Mouse (Mus musculus): ENCODE data around the gene H2-DMb1. TPM values are rescaled to one million over a fixed set of nuclear protein-coding genes. Genes with fewer than 3 reads are reported as not detected.
A peak's percentile ranks its signal among the peaks of the same experiment; 100 is the strongest.

H2-DMb1 gene
- 10 to 100 TPM in 1 of 2 experiments, 1 to 10 TPM in 1; 8.5 to 13.3 TPM for total RNA-seq (2021)
- long read RNA-seq, experiment 1, transcript H2-DMb1-201 (6 exons, 1,404 nt), result major isoform, 11 of 14 reads
- long read RNA-seq, experiment 1, partial matches to known transcripts, result 0 of 14 reads
- long read RNA-seq, experiment 1, other reads (novel, unspliced or antisense), result 3 of 14 reads
- long read RNA-seq, experiment 2, transcript H2-DMb1-201 (6 exons, 1,404 nt), result major isoform, 6 of 8 reads
- long read RNA-seq, experiment 2, partial matches to known transcripts, result 0 of 8 reads
- long read RNA-seq, experiment 2, other reads (novel, unspliced or antisense), result 2 of 8 reads

DNA sequence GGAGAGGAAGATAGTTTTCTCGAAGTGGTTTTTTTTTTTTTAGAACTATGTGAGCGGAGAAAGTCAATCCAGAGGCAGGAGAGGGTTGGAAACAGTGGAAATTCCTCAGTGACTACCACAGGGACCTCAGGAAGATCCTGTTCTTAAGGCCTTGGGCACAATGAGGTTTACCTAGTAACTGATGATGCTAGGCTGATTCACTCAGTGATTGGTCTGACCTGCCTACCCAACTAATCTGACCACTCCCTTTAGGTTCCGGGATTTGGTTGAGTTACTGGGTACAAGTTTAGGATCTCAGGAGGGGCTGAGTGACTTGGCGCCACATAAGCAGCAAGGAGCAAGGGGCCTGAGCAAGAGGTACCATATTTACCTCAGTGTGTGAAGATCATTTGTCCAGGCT is at the start of gene H2-DMb1:
Gene H2-DMb1, plus strand, starts transcription at position 150 of the 400 bp plus-strand sequence.
- no peak for DNase-seq (ENCODE audit: low spot score in 2 of 2)

DNA sequence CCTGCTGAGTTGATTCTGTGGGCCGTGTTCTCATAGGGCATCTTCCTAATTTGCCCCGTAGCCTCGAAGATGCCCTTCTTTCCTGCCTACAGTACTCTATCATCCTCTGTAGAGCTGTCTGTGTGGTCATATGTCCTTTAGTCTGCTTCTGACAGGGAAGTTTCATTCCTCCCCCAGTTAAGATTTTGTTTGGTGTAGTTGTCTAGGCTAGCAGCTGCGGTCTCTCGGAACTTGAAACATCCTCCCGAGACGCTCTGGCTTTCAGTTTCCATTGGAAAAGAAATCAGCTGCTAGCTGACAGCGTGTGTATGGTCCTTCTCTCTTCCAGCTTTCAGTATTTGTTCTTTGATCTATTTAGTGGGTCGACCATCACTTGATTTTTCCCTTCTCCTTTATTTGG is 48.1 kb upstream of the H2-DMb1 start:
- DNase-seq (ENCODE audit: low spot score in 2 of 2), result no peak

DNA sequence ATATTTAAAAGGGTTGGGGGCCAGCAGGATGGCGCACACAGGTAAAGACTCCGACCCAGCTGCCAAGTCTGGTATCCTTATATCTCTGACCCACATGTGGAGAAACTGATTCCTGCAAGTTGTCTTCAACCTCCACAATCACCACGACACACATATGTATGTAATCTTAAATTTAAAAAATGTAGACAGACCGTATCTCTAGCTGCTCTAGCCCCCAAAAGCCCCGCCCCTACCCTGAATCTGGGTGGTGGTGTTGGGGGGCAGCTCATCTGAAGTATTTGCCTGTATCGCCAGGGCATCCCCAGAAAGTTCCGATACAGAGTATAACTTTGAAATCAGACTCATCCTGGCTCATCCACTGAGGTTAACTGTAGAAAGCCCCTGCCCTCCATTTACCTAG is 46.3 kb upstream of the H2-DMb1 start:
- DNase-seq (ENCODE audit: low spot score in 2 of 2), result no peak

DNA sequence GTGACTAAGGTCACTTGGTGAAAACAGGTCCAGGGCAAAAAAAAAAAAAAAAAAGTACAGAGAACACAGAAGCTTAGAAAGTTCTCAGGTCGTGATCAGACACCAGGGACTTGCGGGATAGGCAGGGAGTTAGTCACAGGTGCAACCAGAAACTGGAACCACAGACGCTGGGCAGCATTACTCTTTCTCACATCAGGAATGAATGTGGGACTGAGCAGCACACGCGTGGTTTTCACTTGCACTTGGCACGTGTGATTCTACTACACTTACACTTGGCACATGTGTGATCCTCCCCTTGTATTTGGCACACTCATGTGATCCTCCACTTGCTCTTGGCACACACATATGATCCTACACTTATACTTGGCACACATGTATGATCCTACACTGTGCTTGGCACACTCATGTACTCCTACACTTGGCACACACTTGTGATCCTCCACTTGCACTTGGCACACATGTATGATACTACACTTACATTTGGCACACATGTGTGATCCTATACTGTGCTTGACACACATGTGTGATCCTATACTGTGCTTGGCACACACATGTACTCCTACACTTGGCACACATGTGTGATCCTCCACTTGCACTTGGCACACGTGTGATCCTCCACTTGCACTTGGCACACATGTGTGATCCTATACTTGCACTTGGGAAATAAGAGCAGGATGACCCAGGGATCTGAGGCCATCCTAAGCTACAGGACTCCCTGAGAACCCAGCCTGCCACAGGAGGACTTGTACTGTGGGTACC is 45.6 kb upstream of the H2-DMb1 start:
- no peak for DNase-seq (ENCODE audit: low spot score in 2 of 2)

DNA sequence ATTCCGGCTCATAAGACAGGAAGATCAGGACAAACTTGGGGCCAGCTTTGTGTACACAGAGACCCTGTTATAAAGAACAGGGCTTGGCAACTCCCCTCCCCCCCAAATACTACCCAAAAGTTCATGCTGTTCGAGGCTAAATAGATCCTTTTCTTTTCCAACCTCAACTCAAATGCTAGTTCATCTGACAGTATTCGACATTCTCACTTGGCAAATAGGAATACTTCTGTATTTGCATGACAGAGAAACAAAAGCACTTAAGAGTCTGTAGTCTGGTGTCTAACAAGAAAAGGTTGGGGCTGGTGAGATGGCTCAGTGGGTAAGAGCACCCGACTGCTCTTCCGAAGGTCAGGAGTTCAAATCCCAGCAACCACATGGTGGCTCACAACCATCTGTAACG is 44.4 kb upstream of the H2-DMb1 start:
- no peak for DNase-seq (ENCODE audit: low spot score in 2 of 2)

DNA sequence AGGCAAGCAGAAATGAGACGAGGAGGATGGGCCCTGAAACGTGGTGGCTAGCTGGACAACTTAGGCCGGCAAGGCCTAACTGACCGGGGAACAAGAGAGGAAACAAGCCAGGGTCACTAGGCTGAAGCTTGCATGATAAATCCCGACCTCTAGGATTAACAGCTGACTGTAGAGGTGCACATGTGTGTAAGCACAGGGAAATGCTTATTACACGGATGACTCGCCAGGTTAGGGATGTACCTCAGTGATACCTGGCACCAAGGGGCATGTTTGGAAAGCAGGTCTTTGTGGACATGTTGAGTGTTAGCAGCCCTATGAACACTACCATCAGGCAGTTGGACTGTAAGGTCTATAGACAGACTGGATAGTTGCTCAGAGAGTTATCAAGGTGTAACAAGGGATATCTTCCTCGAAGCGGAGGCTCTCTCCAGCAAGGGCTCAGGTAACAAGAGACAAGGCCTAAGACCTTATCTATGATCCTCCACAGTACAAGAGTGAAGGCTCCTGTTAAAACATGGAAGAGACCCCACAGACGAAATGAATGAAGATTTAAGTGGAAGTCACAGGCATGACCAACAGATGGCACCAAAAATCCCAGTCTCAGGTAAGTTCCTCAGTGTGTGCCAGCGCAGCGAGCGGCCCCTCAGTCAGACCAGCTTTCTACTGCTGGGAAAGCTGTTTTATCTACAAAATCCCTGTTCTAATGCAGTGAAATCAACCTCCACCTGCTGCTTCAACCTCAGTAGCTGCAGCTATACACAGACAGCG is 43.6 kb upstream of the H2-DMb1 start:
- DNase-seq (ENCODE audit: low spot score in 2 of 2), result no peak

DNA sequence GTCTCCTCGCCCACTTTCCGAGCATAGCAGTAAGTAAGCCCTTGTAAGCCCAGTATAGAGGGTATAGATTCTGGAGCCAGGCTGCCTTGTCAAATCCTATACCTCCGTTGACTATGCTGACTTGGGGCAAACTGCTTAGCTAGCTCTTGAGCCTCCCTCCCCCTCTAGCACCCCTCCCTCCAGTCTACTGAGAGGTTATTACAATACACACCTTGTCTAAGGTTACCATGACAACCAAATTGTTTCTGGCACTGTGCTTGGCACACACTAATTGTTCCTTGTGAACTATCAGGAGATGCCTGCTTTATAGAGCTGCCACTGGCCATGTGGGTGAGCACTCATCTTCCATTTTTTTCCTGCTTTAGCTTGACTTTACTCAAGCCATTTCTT is 43.1 kb upstream of the H2-DMb1 start:
- no peak for DNase-seq (ENCODE audit: low spot score in 2 of 2)

DNA sequence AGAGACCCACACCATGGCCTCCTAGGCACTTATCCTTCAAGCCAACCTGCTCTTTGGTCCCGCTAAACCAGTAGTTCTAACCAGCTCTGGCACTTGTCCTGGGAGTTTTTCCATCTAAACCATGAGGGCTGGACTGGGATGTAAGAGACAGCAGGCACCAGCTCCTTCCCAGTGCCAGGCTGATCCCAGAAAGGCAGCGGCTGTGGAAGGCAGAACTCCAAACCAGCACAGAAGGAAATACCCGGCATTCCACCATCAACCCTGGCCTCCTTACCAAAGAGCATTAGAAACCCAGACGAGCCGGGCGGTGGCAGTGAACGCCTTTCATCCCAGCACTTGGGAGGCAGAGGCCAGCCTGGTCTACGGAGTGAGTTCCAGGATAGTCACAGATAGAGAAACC is 42.6 kb upstream of the H2-DMb1 start:
- no peak for DNase-seq (ENCODE audit: low spot score in 2 of 2)

DNA sequence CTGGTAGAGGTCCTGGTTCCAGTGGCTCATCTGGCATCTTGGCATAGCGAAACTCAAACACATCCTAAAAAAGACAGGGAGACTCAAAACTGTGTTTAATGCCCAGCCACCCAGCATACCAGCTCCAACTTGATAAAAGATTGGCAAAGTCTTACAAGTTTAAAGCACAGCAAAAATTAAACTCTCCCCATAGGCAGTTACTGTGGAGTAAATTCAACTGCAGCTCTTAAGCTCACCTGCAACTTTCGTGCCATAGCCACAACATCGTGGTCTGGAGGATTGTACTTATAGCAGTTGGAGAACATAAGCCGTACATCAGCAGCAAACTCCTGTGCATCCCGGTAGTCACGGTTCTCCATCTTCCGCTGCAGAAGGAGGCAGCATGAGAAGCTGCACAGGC is 38.8 kb upstream of the H2-DMb1 start:
- DNase-seq (ENCODE audit: low spot score in 2 of 2), result no peak

DNA sequence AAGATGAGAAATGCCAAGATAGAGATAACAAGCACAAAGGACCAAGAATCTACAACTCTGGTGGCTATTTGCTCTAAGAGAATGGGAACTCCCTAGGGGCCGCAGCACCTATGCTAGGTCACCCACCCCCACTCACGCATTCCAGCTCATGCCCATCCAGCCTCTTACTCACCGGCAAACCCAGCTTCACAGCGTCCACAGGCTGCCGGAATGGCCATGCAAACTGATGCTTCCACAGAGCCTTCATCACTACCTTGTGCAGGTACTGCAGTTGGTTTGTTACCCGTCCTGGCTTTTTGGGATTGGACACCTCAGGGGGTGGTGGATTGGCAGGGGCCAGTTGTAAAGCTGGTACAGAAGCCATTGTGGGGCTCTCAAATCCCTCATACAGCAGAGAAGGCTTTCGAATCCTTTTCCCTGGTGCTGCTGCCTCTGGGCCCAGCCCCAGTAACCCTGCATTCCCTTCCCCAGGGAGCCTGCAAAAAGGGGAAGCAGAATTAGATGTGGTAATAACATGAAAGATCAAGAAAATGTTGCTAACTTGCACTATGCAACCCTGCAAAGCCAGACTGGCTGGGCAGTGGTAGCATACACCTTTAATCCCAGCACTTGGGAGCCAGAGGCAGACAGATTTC is 36.0 kb upstream of the H2-DMb1 start:
- DNase-seq (ENCODE audit: low spot score in 2 of 2), result no peak

DNA sequence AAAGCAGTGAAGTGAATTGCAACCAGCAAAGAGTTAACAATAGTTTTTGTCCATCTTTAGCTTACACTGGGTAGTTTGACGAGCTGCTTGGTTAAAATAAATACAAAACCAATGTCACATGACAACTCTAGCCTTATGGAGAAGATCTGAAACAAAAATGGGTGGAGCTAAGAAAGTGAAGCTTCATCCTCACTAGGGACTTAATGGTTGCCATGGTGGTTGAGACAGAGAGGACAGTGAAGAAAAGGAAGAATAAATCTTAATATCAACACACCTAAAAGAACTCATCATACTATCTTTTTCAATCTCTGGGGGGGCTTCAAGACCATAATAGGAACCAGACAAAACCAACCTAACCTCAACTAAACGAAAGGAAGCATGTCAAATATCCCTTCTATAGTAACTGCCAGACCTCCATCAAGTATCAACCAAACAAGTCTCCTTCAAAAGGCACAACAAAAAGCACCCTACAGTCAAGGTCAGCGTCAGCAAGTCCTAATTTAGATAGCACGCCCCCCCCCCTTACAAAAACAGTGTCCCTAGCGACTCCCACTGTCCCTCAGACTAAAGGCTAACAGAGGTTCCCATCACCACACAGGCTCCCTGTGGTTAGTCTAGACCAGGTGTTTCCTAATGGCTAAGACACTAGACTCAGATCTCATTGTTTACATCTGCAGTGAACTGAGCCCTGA is 35.3 kb upstream of the H2-DMb1 start:
- DNase-seq (ENCODE audit: low spot score in 2 of 2), result no peak

DNA sequence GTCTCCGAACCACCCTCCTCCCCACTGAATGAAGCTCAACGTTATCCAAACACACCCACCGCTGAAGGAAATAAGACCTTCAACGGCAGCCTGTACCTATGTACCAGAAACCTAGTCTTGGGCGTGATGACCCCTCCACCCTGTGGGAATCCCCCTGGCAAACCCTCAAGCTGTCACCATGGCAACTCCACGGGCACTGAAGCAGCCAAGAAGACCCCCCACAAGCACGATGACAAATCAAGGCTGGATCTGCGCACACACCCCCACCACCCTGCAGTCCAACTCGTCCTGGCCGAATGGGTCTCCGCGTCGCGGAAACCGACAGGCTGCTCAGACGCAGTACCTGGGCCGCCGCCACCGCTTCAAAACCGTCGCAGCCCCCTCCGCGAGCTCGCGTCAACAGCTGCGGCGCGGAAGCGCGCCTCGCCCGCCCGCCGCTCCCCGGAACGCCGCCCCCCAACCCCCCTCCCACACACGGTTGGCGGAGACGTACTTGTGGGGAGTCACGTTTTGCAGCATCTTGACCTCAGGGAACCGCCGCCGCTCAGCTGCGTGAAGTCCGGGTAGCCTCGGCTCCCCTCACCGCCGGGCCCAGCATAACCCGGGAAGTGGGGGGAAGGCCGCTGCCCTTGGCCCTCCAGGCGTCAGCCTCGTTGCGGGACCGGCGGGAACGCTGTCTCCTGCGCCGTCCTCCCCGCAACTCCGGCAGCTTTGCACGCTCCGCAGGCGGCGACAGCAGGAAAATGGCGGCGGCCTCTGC is 34.6 kb upstream of the H2-DMb1 start:
- DNase-seq (ENCODE audit: low spot score in 2 of 2), result peak; percentile 43 to 49

DNA sequence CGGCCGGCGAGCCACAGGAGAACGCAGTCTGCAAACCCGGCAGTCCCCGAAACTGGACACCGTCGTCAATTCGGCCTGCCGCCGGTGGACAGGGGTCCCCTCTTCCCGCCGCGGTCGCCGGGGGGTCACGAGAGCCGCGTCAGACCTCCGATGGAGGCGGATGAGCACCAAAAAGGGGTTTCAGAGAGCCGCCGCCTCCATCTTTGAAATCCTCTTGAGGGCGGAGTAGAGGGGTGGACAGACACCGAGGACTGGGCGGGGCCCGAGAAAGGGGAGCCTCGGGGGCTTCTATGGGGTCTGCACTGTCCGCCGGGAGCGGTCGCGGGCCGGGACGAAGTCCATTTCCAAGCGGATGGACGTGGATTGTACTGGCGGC is 34.0 kb upstream of the H2-DMb1 start:
- no peak for DNase-seq (ENCODE audit: low spot score in 2 of 2)

DNA sequence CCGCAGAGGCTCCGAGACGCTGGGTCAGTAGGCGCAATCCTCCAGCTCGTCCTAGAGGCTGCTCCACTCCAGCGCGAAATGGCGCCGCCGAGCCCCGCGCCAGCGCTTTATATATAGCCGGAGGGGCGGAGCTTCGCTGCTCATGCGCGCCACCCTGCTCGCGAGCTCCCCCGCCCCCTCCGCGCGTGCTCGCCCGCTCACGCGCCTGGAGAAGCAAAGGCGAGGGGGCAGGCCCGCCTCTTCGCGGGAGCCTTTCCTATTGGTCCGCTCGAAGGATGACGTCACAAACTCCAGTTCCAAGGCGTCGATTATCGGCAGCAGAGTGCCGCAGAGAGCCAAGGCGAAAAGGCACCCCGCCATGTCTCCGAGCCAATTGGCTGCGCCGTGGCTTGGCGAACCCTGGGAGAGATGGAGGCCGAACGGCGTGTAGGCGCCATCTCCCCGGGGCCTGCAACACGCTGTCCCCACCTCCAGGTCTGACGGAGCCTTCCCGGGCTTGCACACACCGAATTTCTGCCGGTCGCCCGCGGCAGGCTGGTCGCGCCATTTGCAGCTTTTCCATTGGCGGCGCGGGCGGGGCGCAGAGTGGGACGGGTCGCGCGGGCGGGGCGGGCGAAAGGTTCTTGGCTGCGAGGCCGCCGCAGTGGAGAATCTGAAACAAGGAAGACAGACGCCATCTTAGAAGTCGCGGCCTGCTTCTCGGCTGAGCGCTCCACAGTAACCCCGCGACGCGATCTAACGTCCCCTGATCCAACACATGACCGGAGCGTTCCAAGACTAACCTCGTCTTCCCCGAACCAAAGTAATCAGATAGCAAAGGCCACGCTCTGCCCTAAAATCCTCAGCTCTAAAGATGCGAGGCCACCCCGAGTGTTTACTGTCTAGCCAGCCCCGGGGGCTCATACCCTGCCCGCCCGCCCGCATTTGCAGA is 33.4 kb upstream of the H2-DMb1 start, which contains the start of gene H2-DMa:
Gene H2-DMa, plus strand, starts transcription at position 293 of the 931 bp plus-strand sequence.
- peak; percentile 99 to 100 for DNase-seq (ENCODE audit: low spot score in 2 of 2)

DNA sequence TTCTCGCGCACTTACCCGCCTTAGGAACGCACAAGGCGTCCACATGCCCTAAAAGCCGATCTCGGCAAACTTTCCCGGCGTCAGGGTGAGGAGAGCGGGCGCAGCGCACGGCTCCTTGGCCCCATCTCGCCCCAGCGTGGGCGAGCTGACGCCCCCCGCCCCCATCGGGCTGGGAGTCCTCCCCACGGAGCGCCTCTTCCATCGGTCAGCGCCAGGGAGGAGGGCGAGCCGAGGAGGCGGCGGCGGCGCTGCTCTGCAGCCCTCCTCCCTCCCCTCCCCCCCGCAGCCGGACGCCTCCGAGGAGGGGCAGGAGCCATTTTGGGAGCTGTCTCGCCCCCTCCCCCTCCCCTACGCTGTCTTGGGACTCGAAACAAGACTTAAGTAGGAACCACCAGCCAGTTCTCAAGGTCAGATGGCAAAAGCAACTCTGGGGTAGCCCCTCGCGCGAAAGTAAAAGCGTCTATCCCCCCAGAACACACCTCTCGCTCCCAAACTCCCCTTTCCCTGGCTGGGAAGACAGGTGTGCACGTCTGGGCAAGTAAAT is 32.6 kb upstream of the H2-DMb1 start:
- peak; percentile 82 to 83 for DNase-seq (ENCODE audit: low spot score in 2 of 2)

DNA sequence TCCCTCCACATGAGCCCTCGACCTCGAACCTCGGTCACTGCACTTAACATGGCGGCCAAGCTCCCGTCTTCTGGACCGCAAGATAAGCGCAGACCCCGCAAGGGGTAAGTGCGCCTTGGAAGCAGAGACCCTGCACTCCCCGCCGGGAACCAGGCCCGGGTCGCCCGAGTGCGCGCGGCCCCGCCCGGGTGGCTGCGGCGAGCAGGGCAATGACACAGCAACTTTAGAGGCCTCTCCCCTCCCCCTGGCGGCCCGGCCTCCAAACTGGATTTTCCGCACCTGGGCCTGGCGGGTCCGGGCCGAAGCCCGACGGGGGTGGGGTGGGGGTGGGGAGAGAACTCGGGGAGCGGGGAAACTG is 32.1 kb upstream of the H2-DMb1 start:
- DNase-seq (ENCODE audit: low spot score in 2 of 2), result peak; percentile 82 to 86

DNA sequence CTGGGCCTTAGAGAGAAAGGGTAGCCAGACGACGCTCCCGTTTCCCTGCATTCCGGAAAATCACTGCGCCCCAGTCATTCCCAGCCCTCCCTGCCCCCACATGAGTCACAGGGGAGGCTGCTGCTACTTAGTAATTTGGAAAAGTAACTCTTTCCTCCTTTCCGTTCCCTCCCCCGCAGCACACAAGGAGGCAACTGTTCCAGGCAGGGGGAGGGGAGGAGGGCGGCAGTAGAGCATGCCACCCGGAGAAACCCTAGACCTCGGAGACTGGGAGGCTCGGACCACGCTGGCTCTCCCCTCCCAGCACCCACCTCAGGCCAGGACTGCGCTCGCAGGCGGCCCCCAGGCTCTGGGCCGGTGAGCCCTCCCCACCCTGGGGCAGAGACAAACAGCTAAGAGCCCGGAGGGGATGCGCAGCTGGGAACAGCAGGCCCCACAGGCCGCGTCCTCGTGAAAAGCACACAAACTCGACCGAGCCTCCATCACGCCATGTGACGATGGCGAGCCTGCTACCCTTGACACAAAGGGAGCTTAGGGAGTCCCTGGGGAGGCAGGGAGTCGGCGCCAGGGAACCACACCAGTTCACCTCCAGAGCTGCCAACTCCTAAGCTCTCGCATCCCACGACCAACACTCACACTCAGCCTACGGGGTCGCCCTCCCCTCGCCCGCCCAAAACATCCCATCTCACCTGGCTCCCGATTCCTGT is 31.5 kb upstream of the H2-DMb1 start:
- DNase-seq (ENCODE audit: low spot score in 2 of 2), result peak; percentile 82 to 85

DNA sequence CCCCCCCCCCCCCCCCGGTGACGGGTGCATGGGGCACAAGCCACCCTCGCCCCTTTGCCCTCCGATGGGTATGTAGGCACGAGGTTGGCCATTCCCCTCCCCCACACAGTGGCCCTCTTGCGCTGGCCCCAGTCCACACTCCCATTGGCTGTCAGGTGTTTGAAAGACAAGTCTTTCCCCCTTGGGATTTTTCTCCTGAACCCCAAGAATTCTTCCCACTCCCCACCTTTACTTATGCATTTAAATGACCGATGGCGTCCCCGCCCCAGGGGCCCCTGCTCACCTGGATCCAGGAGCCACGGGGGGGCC is 31.0 kb upstream of the H2-DMb1 start:
- DNase-seq (ENCODE audit: low spot score in 2 of 2), result peak in 1 of 2 experiments; percentile 66
